Mouse (Mus musculus) kidney, embryonic 16.5 days (tissue): ENCODE measurements around the gene Ptpn4. TPM values are rescaled to one million over a fixed set of nuclear protein-coding genes. Genes with fewer than 3 reads are reported as not detected.

ENCODE experiments used
- ATAC-seq: fragments of 200-750 bp; cut with Nextera tagmentation; 2 replicates; pipeline ENCODE4 v1.8.0; 2017; ENCODE audit warnings: moderate TSS enrichment; ENCODE audit not compliant: low FRiP score, low TSS enrichment
- H3K27ac ChIP-seq: fragments of 300-500 bp; sonication (generic); 2 replicates; pipeline ENCODE4 v1.5.1; 2014; ENCODE audit warnings: low read length
- H3K27me3 ChIP-seq: fragments of 300-500 bp; sonication (generic); 2 replicates; pipeline ENCODE4 v1.6.1; 2014; ENCODE audit warnings: low read length, control low read depth, mixed read lengths; ENCODE audit not compliant: insufficient read depth
- H3K36me3 ChIP-seq: fragments of 300-500 bp; sonication (generic); 2 replicates; pipeline ENCODE4 v1.6.1; 2014; ENCODE audit warnings: low read length, control low read depth, mixed read lengths; ENCODE audit not compliant: insufficient read depth
- H3K4me1 ChIP-seq: fragments of 300-500 bp; sonication (generic); 2 replicates; pipeline ENCODE4 v1.6.1; 2014; ENCODE audit warnings: low read length, control low read depth, mixed read lengths; ENCODE audit not compliant: insufficient read depth
- H3K4me2 ChIP-seq: fragments of 300-500 bp; sonication (generic); replicated peaks from 2 replicates; pipeline ENCODE4 v1.6.1; 2014; ENCODE audit warnings: low read depth, low read length
- H3K4me3 ChIP-seq: fragments of 300-500 bp; sonication (generic); 2 replicates; pipeline ENCODE4 v1.5.1; 2014; ENCODE audit warnings: mild to moderate bottlenecking, low read length
- H3K9ac ChIP-seq: fragments of 300-500 bp; sonication (generic); replicated peaks from 2 replicates; pipeline ENCODE4 v1.6.1; 2014; ENCODE audit warnings: low read length
- H3K9me3 ChIP-seq: fragments of 300-500 bp; sonication (generic); 2 replicates; pipeline ENCODE4 v1.6.1; 2016; ENCODE audit warnings: low read length, control low read depth
- WGBS: fragments of 180-500 bp; shearing (Covaris S2); extraction: QIAGEN DNeasy Blood & Tissue Kit; methylation state at CpG from one replicate; pipeline ENCODE4 v1.1.7; 2014; 5-methylcytosine and 5-hydroxymethylcytosine counted together
- polyA plus RNA-seq: library from polyadenylated mRNA; unstranded; fragments of >200 nt; fragmentation: Nextera tagmentation; extraction: Ambion mirVana; gene quantifications from 2 replicates; pipeline ENCODE4 v1.2.1, GENCODE M21; 2015

Gene Ptpn4
- 5.1 and 5.8 TPM in 2 replicates for polyA plus RNA-seq

- no peaks in the 10 kb centered on the region for H3K36me3 ChIP-seq
- peak; percentile 100 for ATAC-seq
- H3K4me2 ChIP-seq, result peak within 1 kb of the TSS; percentile 72
- H3K4me1 ChIP-seq, result peaks cover 13% of the 10 kb centered on the region
- peak within 1 kb of the TSS; percentile 91 for H3K4me3 ChIP-seq
- WGBS, result under 1% methylated on average over 72 of the region's 79 CpGs
- peak within 1 kb of the TSS; percentile 84 for H3K9ac ChIP-seq
- peak within 1 kb of the TSS; percentile 93 for H3K27ac ChIP-seq
- no peaks in the 10 kb centered on the region for H3K27me3 ChIP-seq
- H3K9me3 ChIP-seq, result no peaks in the 10 kb centered on the region
Measured at GRCm38 (mm10) chr1:119837035-119837751, at the start of gene Ptpn4. Ptpn4 (minus strand) TSS chr1:119837613.

DNA sequence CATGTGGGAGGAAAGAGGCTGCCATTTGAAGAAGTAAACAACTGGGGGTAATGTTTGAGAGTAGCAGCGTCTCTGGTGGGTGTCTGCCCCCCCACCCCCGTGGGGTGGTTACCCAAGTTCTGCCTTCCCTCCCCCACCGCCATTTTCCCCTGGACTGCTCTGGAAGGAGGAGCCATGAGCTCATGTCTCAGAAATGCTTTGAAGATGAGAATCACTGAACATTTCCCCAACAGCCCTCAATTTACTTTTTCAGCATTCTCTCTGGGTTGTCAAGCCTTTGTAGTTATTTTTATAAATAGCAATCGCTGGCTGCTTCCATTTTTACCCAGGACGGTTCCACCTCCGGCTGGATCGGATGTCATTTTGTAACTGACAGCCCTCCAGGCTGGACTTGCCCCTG is 48.9 kb upstream of the Ptpn4 start:
- H3K4me1 ChIP-seq, result no peaks in the 10 kb centered on the region
- H3K9ac ChIP-seq, result no peak overlapping the region
- H3K36me3 ChIP-seq, result no peaks in the 10 kb centered on the region
- no peaks in the 10 kb centered on the region for H3K27me3 ChIP-seq
- WGBS, result 51% methylated on average over 7 of the region's 7 CpGs
- no peak overlapping the region for H3K4me3 ChIP-seq
- no peak overlapping the region for H3K27ac ChIP-seq
- no peak overlapping the region for H3K4me2 ChIP-seq
- H3K9me3 ChIP-seq, result no peaks in the 10 kb centered on the region
- no peak for ATAC-seq

GRCm38 (mm10) chr1:119884272-119884671 is 46.9 kb upstream of the Ptpn4 start:
- Histone ChIP-seq H3K9ac (no peak overlapping the region), H3K36me3 (no peaks in the 10 kb centered on the region), H3K9me3 (no peaks in the 10 kb centered on the region), H3K4me2 (no peak overlapping the region), H3K4me3 (no peak overlapping the region), H3K27ac (no peak overlapping the region), H3K27me3 (no peaks in the 10 kb centered on the region), H3K4me1 (no peaks in the 10 kb centered on the region)
- WGBS, result 78% methylated on average over 3 of the region's 3 CpGs
- no peak for ATAC-seq

GRCm38 (mm10) chr1:119878909-119879308 is 41.5 kb upstream of the Ptpn4 start:
- no peak overlapping the region for H3K9ac ChIP-seq
- H3K9me3 ChIP-seq, result no peaks in the 10 kb centered on the region
- WGBS, result 85% methylated on average over 7 of the region's 7 CpGs
- no peak overlapping the region for H3K27ac ChIP-seq
- H3K4me2 ChIP-seq, result no peak overlapping the region
- ATAC-seq, result no peak
- H3K4me1 ChIP-seq, result 0 out of 2 replicates have a peak, but pooled peaks cover 3% of the 10 kb centered on the region
- H3K36me3 ChIP-seq, result no peaks in the 10 kb centered on the region
- no peaks in the 10 kb centered on the region for H3K27me3 ChIP-seq
- no peak overlapping the region for H3K4me3 ChIP-seq

GRCm38 (mm10) chr1:119877469-119877868 is 40.1 kb upstream of the Ptpn4 start:
- no peak overlapping the region for H3K4me2 ChIP-seq
- H3K36me3 ChIP-seq, result no peaks in the 10 kb centered on the region
- ATAC-seq, result peak; percentile 57; the same call in 1 of the 2 replicates
- WGBS, result 78% methylated on average over 4 of the region's 4 CpGs
- H3K27me3 ChIP-seq, result no peaks in the 10 kb centered on the region
- no peaks in the 10 kb centered on the region for H3K9me3 ChIP-seq
- 0 out of 2 replicates have a peak, but pooled peaks cover 3% of the 10 kb centered on the region for H3K4me1 ChIP-seq
- no peak overlapping the region for H3K9ac ChIP-seq
- no peak overlapping the region for H3K27ac ChIP-seq
- no peak overlapping the region for H3K4me3 ChIP-seq

GRCm38 (mm10) chr1:119868395-119869161 is 31.2 kb upstream of the Ptpn4 start:
- Histone ChIP-seq H3K27me3 (no peaks in the 10 kb centered on the region), H3K4me1 (no peaks in the 10 kb centered on the region), H3K36me3 (no peaks in the 10 kb centered on the region), H3K9me3 (no peaks in the 10 kb centered on the region; the same call in 1 of the 2 replicates), H3K4me2 (no peak overlapping the region), H3K27ac (0 out of 2 replicates have a peak overlapping the region, but pooled peaks have one; percentile 7), H3K9ac (no peak overlapping the region), H3K4me3 (no peak overlapping the region)
- peak; percentile 42 for ATAC-seq
- 60% methylated on average over 13 of the region's 13 CpGs for WGBS

DNA sequence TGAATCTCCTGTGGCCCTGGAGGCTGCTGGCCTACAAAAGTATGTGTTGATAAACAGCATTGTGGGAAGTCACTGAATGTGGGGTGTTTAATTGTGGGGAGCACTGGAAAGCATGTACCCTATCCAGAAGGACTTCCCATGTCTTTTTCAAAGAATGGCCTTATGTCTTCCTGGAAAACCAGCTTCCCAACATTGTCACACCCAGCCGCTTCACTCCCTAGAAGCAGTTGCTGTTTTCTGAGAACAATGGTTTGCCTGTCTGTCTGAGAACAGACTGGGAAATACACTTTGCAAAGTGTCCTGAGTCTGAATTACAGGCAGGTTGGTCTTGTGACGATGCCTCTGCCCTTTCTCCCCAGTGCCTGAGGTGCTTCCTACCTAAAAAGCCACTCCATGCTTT is 29.9 kb upstream of the Ptpn4 start:
- Histone ChIP-seq H3K4me2 (no peak overlapping the region), H3K27ac (no peak overlapping the region), H3K27me3 (no peaks in the 10 kb centered on the region), H3K4me1 (no peaks in the 10 kb centered on the region), H3K9me3 (no peaks in the 10 kb centered on the region; the same call in 1 of the 2 replicates), H3K9ac (no peak overlapping the region), H3K4me3 (no peak overlapping the region), H3K36me3 (no peaks in the 10 kb centered on the region)
- ATAC-seq, result no peak
- 69% methylated on average over 2 of the region's 2 CpGs for WGBS

DNA sequence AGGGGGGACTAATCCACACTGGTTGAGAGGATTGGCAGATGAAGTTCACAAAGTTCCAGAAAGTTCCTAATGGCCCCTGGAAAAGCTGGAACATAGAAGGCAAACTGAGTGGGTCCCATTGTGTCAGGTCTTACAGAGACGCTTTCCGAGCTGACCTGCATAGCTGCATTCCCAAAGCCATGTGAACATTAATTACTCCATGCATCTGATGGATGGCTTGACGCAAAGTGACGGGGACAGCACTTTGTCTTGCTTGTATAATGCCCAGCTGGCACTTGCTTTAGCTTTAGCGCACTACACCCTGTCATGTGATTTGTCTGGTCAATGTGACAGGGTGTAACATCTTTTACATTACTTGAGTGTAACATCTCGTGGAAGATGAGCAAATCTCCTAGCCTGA is 27.9 kb upstream of the Ptpn4 start:
- no peaks in the 10 kb centered on the region; the same call in 1 of the 2 replicates for H3K9me3 ChIP-seq
- H3K9ac ChIP-seq, result no peak overlapping the region
- H3K27me3 ChIP-seq, result no peaks in the 10 kb centered on the region
- H3K4me3 ChIP-seq, result no peak overlapping the region
- no peak overlapping the region for H3K27ac ChIP-seq
- WGBS, result 79% methylated on average over 6 of the region's 6 CpGs
- no peak for ATAC-seq
- no peaks in the 10 kb centered on the region for H3K4me1 ChIP-seq
- H3K4me2 ChIP-seq, result no peak overlapping the region
- no peaks in the 10 kb centered on the region for H3K36me3 ChIP-seq

GRCm38 (mm10) chr1:119863507-119864296 is 26.3 kb upstream of the Ptpn4 start:
- Histone ChIP-seq H3K4me1 (no peaks in the 10 kb centered on the region), H3K4me2 (no peak overlapping the region), H3K4me3 (no peak overlapping the region), H3K27me3 (no peaks in the 10 kb centered on the region), H3K9ac (no peak overlapping the region), H3K27ac (no peak overlapping the region), H3K9me3 (no peaks in the 10 kb centered on the region), H3K36me3 (no peaks in the 10 kb centered on the region)
- WGBS, result 76% methylated on average over 7 of the region's 7 CpGs
- no peak for ATAC-seq
